Mouse (Mus musculus) heart, postnatal 14 days (tissue): ENCODE data around the gene Lsm12. TPM values are rescaled to one million over a fixed set of nuclear protein-coding genes. Genes with fewer than 3 reads are reported as not detected.
"Not testable (repeated sequence)": the region's sequence is repeated elsewhere in the genome, so short reads cannot be mapped to it uniquely, and the experiment has no call there.

Experiments
- DNase-seq, 2 experiments: peaks; one replicate each; pipeline ENCODE4 v3.0.0; 2021 to 2022
- intact Hi-C: fragments of 180-260 bp; cut with DNase I; formaldehyde crosslinking; loops from one replicate; pipeline ENCODE4 v1.15.1; 2025
- total RNA-seq, 2 experiments: library from RNA; stranded (reverse); gene quantifications; 2 replicates each; pipeline ENCODE4 v1.2.3; 2021

Lsm12 gene
- total RNA-seq, 2 experiments from 2014 or later: 44.4 to 47.6 TPM

DNA sequence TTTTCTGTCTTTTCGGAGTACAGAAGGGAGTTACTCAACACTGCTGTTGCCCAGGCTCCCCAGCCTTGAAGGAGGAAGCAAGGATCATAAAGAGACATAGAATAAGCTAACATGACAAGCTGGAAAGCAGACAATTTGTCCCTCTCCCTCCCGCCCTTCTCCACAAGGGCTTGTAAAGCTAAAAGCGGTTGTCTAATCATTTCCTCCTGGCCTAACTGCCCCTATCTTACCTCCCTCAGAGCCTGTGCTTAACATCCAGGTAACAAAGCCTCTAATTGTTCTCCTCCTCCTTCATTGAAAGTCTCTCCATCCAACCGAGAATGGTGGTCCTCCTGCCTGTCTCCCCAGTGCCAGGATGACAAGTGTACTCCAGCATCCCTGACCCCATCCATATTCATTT, 5.8 kb upstream of the Lsm12 start:
- intact Hi-C loops: no loop called here

GRCm38 (mm10) chr11:102189461-102190436, 4.7 kb upstream of the Lsm12 start, which contains the start of gene G6pc3:
Gene G6pc3, plus strand, starts transcription at chr11:102189620.
- peak; percentile 85 to 91 for DNase-seq
- intact Hi-C loops: loop anchor here (5.0 kb wide), 1 partner anchor 33 kb away; no protein-coding TSS in a partner anchor

More for the DNA sequence above, 5.8 kb upstream of the Lsm12 start:
- DNase-seq: no peak

DNA sequence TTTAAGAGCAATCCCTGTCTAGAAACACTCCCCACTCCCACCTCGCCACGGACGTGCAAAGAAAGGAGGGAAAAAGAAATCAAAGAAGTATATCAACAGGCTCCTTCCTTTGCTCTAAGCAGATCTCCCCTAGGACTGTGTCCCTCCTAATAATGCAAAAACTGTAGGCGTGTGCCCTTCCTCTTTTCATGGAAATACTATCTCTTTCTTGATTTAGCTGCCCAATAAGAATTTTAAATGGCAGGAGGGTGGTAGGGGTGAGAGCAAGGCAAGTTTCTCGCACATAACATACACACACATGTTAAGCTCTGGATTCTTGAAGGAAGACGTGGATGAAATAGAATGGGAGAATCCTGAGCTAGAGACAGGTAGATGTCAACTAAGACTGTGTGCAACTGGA, 3.9 kb upstream of the Lsm12 start:
- intact Hi-C loops: loop anchor here (5.0 kb wide), 1 partner anchor 33 kb away; no protein-coding TSS in a partner anchor
- DNase-seq: no peak

GRCm38 (mm10) chr11:102186235-102186634, 1.1 kb upstream of the Lsm12 start:
- intact Hi-C loops: loop anchor here (5.0 kb wide), 1 partner anchor 36 kb away; no protein-coding TSS in a partner anchor

DNA sequence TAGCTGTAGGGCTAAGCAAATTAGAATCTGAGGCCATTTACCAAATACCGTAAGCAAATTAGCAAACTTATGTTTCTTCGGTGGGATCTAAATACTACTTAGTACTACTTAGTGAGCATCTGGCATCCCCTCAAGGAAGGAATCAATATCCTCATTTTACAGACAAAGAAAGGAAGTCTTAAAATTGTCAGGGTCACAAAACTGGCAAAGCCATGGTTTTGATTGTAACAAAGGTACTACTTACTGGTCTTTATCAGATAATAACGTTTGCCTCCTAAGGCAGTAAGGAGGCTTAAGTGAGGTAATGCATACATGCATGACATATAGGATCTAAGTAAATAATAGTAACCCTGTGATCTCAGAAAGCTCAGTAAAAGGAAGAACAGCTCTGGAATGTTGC, 581 bp upstream of the Lsm12 start:
- no peak for DNase-seq
- intact Hi-C loops: loop anchor here (5.0 kb wide), 1 partner anchor 37 kb away; no protein-coding TSS in a partner anchor

More at GRCm38 (mm10) chr11:102186235-102186634, 1.1 kb upstream of the Lsm12 start:
- DNase-seq: no peak

DNA sequence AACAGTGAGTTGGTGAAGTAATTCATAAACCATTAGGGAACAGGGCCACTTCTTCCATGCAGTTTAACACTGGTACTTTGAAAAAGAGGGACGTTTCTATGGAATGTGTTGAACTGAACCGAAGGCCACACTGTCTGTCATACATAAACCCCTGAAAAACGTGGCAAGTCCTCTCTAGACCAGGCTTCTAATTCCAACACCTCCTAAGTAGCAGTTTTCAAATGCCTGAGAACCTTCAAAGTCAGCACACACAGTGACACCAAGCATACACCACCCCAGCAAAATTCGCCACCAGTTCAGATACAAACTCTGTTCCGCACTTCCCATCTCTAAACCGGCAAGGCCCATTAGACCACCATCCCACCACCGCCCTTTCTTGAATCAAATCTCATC, 847 bp downstream of the Lsm12 start:
- no peak for DNase-seq
- intact Hi-C loops: no loop called here

- DNase-seq: no peak
- intact Hi-C loops: no loop called here
Observed at GRCm38 (mm10) chr11:102179836-102180235, 5.3 kb downstream of the Lsm12 start.

DNA sequence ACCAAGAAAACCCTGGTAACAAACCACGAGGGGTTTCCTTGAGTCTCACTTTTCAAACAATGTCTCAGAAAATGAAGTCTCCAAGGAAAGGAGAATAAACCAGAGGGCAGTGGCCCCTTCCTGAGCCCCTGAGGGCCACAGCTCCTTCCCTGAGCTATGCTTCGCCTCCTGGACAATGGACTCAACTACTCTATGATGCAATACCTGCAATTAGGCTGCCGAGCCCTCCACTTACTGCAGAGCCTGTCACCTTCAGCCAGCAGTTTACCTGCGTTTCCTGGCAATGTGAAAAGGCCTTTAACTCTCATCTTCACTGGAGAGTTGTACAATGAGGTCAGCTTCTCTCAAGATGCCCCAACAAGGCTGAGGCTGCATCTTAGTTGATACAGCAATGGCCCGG, 16.4 kb downstream of the Lsm12 start:
- no peak for DNase-seq
- intact Hi-C loops: no loop called here

DNA sequence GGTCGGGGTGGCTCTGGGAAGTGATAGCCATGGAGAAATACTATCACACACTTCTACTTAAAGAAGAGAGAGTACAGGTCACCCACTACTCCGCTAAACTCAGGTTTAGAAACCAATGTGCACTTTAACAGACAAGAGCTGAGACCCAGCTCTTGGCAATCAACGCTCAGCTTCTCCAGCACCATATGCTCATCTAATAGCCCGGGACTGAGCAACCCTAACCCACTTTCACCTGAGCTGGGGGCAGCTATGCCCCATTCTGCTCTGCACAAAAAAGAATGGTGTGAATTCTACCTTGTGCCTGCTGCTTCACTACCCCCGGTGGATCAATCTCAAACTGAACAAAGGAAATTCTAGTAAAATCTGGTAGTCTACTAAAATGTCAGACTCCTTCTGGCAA, 17.6 kb downstream of the Lsm12 start:
- no peak for DNase-seq
- intact Hi-C loops: no loop called here

- intact Hi-C loops: no loop called here
- DNase-seq: no peak
Observed at GRCm38 (mm10) chr11:102165971-102166722, 18.9 kb downstream of the Lsm12 start.

GRCm38 (mm10) chr11:102159781-102160180, 25.3 kb downstream of the Lsm12 start:
- no peak for DNase-seq
- intact Hi-C loops: loop anchor here (5.0 kb wide), 1 partner anchor 63 kb away; no protein-coding TSS in a partner anchor

DNA sequence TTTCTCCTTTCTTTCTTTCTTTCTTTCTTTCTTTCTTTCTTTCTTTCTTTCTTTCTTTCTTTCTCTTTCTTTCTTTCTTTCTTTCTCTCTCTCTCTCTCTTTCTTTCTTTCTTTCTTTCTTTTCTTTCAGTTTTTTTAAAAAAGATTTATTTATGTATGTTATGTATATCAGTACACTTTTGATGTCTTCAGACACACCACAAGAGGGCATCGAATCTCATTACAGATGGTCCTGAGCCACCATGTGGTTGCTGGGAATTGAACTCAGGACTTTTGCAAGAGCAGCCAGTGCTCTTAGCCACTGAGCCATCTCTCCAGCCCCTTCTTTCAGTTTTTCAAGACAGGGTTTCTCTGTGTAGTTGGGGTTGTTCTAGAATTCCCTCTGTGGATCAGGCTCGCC, 27.1 kb downstream of the Lsm12 start:
- not testable (repeated sequence) for DNase-seq
- intact Hi-C loops: loop anchor here (5.0 kb wide), 1 partner anchor 64 kb away; no protein-coding TSS in a partner anchor

DNA sequence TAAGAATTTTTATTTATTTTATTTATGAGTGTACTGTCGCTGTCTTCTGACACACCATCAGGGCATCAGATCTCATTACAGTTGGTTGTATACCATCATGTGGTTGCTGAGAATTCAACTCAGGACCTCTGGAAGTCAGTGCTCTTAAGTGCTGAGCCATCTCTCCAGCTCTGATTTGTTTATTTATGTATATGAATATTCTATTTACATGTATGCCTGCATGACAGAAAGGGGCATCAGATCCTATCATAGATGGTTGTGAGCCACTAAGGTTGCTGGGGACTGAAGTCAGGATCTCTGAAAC, 28.4 kb downstream of the Lsm12 start:
- intact Hi-C loops: loop anchor here (2.0 to 5.0 kb wide), 2 partner anchors 66 to 110 kb away; no protein-coding TSS in a partner anchor
- DNase-seq: no peak

- DNase-seq: peak; percentile 89 to 94
- intact Hi-C loops: loop anchor here (2.0 to 5.0 kb wide), 2 partner anchors 66 to 111 kb away; no protein-coding TSS in a partner anchor
Observed at GRCm38 (mm10) chr11:102156039-102156785, 28.9 kb downstream of the Lsm12 start, which contains the start of gene Tmem101. Gene Tmem101, minus strand, starts transcription at chr11:102156404.

- intact Hi-C loops: no loop called here
- no peak for DNase-seq
Observed at GRCm38 (mm10) chr11:102147213-102147989, 37.7 kb downstream of the Lsm12 start.

- intact Hi-C loops: no loop called here
Observed at GRCm38 (mm10) chr11:102146531-102146930, 38.6 kb downstream of the Lsm12 start.

DNA sequence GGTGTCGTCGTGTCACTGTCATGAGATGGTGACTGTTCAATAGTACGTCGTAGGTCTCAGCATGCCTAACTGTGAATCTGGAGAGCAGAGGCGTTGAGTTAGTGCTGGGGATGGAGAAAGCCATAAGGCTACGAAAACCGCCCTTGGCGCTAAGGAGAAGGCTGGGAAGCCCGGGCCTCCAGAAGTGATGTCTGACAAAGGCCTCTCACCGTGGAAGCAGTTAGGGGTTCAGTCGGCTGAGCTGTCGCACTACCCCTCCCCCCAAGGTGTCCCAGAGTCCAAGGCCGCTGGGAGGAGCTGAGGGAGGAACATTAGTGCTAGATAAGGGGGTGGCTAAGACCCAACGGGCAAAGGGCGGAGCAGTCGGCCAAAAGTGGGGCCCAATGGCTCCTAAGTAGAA, 39.1 kb downstream of the Lsm12 start:
- intact Hi-C loops: no loop called here
- DNase-seq: no peak

More at GRCm38 (mm10) chr11:102146531-102146930, 38.6 kb downstream of the Lsm12 start:
- no peak for DNase-seq

GRCm38 (mm10) chr11:102145471-102146001, 39.6 kb downstream of the Lsm12 start, which contains the start of gene Nags:
Gene Nags, plus strand, starts transcription at chr11:102145513.
- intact Hi-C loops: no loop called here
- no peak for DNase-seq

DNA sequence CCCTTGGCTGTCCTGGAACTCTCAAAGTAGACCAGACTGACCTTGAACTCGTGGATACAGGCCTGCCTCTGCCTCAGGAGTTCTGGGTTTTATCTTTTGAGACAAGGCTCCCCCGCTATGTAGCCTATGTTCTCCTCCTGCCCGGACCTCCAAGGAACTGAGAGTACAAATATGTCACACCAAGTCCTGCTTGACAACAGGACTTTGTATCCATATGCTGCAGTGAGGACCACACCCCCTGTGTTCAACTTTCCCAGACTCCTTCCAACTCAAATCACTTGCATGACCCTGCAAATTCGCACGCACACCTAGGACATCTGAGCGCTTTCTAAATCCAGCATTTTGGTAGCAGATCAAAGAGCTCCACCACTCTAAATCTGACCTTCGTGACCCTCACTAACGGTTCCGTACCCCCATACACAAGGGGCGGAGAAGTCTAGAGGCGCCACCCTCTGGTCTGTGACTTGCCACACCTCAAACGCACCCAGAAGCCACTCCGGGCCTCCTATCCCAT, 40.1 kb downstream of the Lsm12 start:
- DNase-seq: no peak
- intact Hi-C loops: no loop called here
